Mouse (Mus musculus): ENCODE measurements at regions not wholly inside any gene's neighbourhood (a gene's known extent, or its start where the extent isn't known, plus 50 kb on each side); places are given as distances from the start of the nearest gene placed in this dataset.

DNA sequence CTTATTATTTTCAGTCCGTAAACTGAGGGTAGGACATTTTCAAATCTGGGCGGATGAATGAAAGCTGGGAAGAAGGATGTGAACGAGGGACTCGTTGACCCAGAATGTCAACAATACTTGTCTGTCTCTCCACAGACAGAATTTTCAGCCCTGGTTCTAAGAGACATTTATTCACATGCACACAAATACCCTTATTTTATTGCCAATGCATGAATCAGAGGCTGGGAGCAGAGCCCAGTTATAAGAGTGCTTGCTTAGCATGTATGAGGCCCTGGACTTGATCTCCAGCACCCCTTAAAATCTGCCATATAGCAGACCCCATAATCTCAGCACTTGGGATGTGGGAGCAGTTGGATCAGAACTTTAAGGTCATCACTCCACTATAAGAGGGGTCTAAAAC lies 384.8 kb upstream of the Mpdz start:
- Histone ChIP-seq H3K4me3 (ENCODE audit: insufficient read depth, low read depth, low read length) (no peak overlapping the region), H3K4me1 (ENCODE audit: control insufficient read depth, insufficient read depth, low read length) (no peaks in the 10 kb centered on the region), H3K27ac (ENCODE audit: insufficient read depth, low read depth, low read length) (no peak overlapping the region)
- WGBS: 74% methylated on average over 4 of the region's 4 CpGs
- TF ChIP-seq POLR2A (IDR thresholded peaks at IDR 0.05; ENCODE audit: insufficient read depth, low read depth, low read length) (no peak), CTCF (IDR thresholded peaks at IDR 0.05; ENCODE audit: insufficient read depth, low read depth, low read length) (no peak)

DNA sequence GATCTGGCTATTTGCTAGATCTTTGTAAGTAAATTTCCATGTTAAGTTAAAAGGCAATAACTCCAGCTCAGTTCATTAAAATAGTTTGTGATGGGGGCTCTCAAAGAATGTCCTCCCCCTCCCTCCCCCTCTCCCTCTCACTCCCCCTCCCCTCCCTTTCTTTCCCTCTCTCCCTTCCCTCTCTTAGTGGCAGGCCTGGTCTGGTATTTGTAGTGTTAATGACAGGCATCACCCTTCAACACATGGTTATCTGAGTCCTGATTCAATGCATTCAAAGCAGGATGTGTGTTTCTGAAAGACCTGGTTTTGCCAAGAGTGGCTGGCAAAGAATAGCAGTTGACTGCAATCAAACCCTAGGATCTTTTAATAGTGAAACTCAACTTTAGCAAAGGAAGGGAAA lies 383.4 kb upstream of the Mpdz start:
- TF ChIP-seq CTCF (IDR thresholded peaks at IDR 0.05; ENCODE audit: insufficient read depth, low read depth, low read length) (no peak), POLR2A (IDR thresholded peaks at IDR 0.05; ENCODE audit: insufficient read depth, low read depth, low read length) (no peak)

DNA sequence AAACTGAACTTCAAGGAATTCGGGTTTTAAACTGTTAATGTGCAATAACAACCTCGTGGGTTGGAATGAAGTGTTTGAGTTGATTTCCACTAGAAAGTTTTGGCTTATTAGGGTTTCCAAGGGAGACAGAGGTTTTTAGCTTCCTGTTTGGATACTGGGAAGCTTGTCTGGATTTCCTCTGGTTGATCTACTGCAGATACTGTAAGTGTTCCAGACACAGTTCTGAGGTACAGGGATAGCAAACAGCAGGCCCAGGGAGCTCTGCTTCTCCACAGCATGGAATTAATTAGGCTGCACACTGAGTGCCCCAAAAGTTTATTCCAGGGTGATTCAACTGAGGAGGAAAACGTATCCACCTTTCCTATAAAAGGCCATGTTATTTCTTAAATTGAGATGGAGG lies 381.0 kb upstream of the Mpdz start:
- H3K4me3 ChIP-seq (ENCODE audit: insufficient read depth, low read depth, low read length): no peak overlapping the region
- WGBS: 68% methylated on average over 3 of the region's 3 CpGs
- no peaks in the 10 kb centered on the region for H3K4me1 ChIP-seq (ENCODE audit: control insufficient read depth, insufficient read depth, low read length)
- TF ChIP-seq POLR2A (IDR thresholded peaks at IDR 0.05; ENCODE audit: insufficient read depth, low read depth, low read length) (no peak), CTCF (IDR thresholded peaks at IDR 0.05; ENCODE audit: insufficient read depth, low read depth, low read length) (no peak)
- no peak overlapping the region for H3K27ac ChIP-seq (ENCODE audit: insufficient read depth, low read depth, low read length)

More for the DNA sequence above, 383.4 kb upstream of the Mpdz start:
- no peaks in the 10 kb centered on the region for H3K4me1 ChIP-seq (ENCODE audit: control insufficient read depth, insufficient read depth, low read length)
- H3K27ac ChIP-seq (ENCODE audit: insufficient read depth, low read depth, low read length): no peak overlapping the region
- no peak overlapping the region for H3K4me3 ChIP-seq (ENCODE audit: insufficient read depth, low read depth, low read length)

DNA sequence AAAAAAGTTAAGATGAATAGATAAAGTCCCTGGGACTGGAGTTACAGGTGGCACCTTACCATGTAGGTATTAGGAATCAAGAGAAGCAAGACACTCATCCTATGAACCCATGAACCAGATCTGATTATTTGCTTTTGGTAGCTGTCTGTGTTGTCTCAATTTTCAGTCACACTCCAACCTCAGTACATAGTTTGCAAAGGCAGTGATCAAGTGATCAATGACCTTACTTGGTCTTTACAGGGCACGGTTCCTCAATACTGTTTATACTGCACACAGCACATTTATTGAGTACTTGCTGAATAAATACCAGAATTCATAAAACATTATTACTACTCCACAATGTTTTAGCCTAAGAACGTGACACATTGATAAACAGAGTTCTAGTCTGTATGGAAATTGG lies 346.7 kb upstream of the Mpdz start:
- TF ChIP-seq POLR2A (IDR thresholded peaks at IDR 0.05; ENCODE audit: insufficient read depth, low read depth, low read length) (no peak), CTCF (IDR thresholded peaks at IDR 0.05; ENCODE audit: insufficient read depth, low read depth, low read length) (no peak)
- 95% methylated on average over 2 of the region's 2 CpGs for WGBS
- Histone ChIP-seq H3K4me3 (ENCODE audit: insufficient read depth, low read depth, low read length) (no peak overlapping the region), H3K4me1 (ENCODE audit: control insufficient read depth, insufficient read depth, low read length) (no peaks in the 10 kb centered on the region), H3K27ac (ENCODE audit: insufficient read depth, low read depth, low read length) (no peak overlapping the region)

DNA sequence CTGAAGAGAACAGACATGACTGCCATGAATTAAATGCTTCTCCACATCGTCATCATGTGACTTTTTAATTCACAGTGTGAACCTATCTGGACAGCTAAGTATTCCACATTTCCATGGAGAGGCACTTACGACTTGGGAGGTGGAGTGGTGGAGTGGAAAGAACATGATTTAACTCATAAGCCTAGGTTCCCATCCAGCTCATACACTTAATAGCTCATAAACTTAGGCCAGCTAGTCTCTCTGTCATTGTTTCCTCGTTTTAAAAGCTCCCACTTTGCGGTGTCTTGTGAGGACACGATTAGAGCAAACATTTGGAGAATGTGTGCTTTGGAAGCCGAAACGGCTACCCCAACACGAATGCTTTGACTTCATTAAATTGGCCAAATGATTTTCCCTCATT lies 346.0 kb upstream of the Mpdz start:
- no peak overlapping the region for H3K27ac ChIP-seq (ENCODE audit: insufficient read depth, low read depth, low read length)
- TF ChIP-seq POLR2A (IDR thresholded peaks at IDR 0.05; ENCODE audit: insufficient read depth, low read depth, low read length) (no peak), CTCF (IDR thresholded peaks at IDR 0.05; ENCODE audit: insufficient read depth, low read depth, low read length) (no peak)
- WGBS: 73% methylated on average over 8 of the region's 8 CpGs
- no peaks in the 10 kb centered on the region for H3K4me1 ChIP-seq (ENCODE audit: control insufficient read depth, insufficient read depth, low read length)
- H3K4me3 ChIP-seq (ENCODE audit: insufficient read depth, low read depth, low read length): no peak overlapping the region

DNA sequence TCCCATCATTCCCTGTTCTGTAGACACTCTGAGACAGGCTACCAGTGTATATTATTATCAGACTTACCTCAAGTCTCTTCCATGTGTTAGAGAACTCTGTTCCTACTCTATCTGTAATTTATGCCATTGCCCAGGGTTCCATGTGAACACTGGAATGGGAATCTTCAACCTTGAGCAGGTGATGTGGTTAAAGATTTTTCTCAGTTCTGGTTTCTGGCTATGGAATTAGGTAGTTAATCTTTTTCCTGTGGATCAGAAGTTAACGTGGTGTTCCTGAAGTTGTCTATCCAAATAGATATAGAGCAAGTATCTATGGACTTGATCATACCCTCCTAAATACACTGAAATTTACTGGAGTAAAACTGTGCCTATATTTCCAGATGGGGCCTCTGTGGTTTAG lies 339.4 kb upstream of the Mpdz start:
- no peak overlapping the region for H3K4me3 ChIP-seq (ENCODE audit: insufficient read depth, low read depth, low read length)
- H3K27ac ChIP-seq (ENCODE audit: insufficient read depth, low read depth, low read length): no peak overlapping the region
- H3K4me1 ChIP-seq (ENCODE audit: control insufficient read depth, insufficient read depth, low read length): no peaks in the 10 kb centered on the region
- TF ChIP-seq CTCF (IDR thresholded peaks at IDR 0.05; ENCODE audit: insufficient read depth, low read depth, low read length): no peak
- TF ChIP-seq POLR2A (IDR thresholded peaks at IDR 0.05; ENCODE audit: insufficient read depth, low read depth, low read length): no peak
- 95% methylated on average over 1 of the region's 1 CpGs for WGBS

DNA sequence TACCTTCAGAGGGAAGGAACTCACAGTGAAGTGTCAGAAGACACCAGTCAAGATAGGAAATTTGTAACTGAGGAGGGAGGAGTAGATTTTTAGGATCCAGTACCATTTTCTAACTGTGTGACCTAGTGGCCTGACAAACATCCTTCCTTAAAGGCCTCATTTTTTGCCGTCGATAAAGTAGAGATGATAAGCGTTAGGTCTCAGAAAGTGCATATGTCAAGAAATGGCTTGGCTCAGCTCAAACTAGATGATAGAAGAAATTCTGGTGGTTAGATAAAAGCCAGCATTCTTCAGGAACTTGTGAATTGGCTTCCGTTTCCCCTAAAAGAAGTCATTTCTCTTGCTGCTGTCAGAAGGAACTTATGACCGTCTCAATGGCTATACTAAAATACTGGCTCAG lies 324.1 kb upstream of the Mpdz start:
- WGBS: 95% methylated on average over 5 of the region's 5 CpGs
- no peak for TF ChIP-seq CTCF (IDR thresholded peaks at IDR 0.05; ENCODE audit: insufficient read depth, low read depth, low read length)
- TF ChIP-seq POLR2A (IDR thresholded peaks at IDR 0.05; ENCODE audit: insufficient read depth, low read depth, low read length): no peak
- Histone ChIP-seq H3K4me3 (ENCODE audit: insufficient read depth, low read depth, low read length) (no peak overlapping the region), H3K27ac (ENCODE audit: insufficient read depth, low read depth, low read length) (no peak overlapping the region), H3K4me1 (ENCODE audit: control insufficient read depth, insufficient read depth, low read length) (peaks cover 8% of the 10 kb centered on the region; the same call in 1 of the 2 replicates)

DNA sequence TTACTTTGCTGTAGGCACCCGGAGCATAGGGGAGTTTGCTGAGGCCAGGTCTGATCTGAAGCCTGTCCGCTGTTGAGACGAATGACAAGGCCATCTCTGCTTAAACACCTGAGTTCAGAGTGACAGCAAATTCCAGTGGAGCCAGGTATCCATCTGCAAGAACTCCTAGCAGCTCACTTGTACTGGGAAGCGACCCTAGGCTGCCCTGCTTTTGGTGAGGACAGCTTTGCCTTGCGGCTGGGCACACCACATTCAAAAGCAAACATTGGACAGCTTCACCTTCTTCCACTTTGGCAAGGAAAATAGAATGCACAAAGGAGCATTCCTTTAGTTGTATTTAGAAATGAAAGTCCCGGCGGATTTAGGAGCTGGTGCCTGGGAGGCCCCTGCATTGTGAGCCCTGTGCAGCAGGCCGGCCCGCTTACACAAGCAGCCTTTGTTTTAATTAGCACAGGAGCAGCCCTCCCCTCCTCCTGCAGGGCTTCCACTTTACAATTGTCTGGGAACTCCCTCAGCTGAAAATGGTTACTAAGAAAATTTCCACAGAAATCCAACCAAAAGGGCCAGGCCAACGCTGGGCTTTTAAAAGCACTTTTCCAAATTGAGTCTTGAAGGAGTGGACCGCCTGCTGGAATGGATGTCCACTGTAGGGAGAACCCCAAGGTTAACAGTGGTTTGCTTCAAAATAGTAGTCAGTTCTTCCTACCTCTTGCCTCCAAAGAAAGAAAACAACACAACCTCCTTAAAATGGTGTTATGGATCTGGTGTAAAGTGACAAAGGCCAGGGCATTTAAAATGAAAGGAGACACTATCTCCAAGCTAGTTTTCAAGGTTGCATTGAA lies 321.6 kb upstream of the Mpdz start:
- Histone ChIP-seq H3K4me3 (ENCODE audit: insufficient read depth, low read depth, low read length) (no peak overlapping the region), H3K4me1 (ENCODE audit: control insufficient read depth, insufficient read depth, low read length) (peaks cover 8% of the 10 kb centered on the region; the same call in 1 of the 2 replicates), H3K27ac (ENCODE audit: insufficient read depth, low read depth, low read length) (0 out of 2 replicates have a peak overlapping the region, but pooled peaks have one; percentile 12)
- TF ChIP-seq CTCF (IDR thresholded peaks at IDR 0.05; ENCODE audit: insufficient read depth, low read depth, low read length) (no peak), POLR2A (IDR thresholded peaks at IDR 0.05; ENCODE audit: insufficient read depth, low read depth, low read length) (no peak)
- 49% methylated on average over 11 of the region's 11 CpGs for WGBS

DNA sequence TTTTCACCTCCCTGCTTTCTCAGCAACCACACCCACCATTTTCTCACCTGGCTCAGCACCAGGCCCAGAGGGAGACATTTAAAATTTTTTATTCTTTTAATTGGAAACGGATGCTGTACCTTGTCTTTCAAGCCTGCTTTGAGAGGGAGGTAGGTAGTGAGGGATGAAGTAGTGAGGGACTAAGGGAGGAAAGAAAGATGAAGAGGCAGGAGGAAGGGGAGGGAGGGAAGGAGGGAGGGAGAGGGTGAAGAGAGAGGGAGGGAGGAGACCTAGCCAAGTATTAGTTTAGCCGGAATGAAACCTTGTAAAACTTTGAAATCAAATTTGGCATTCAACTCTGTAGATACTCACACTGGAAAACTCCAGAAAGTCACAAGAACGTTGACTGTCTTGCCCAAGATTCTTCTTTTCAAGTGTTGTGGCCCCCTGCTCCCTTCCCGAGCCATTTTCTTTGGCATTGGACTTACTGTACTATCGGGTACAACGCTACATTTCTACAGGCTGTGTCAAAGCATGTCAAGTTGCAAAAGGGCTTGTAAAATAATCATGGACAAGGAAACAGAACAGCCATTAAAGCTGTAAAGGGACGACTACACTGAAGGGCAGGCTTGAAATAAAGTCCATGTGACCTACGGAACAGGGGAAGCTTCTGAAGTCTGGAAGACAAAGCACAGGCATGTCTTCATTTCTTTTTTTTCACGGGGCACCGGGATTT lies 320.9 kb upstream of the Mpdz start:
- TF ChIP-seq POLR2A (IDR thresholded peaks at IDR 0.05; ENCODE audit: insufficient read depth, low read depth, low read length) (no peak), CTCF (IDR thresholded peaks at IDR 0.05; ENCODE audit: insufficient read depth, low read depth, low read length) (no peak)
- H3K4me1 ChIP-seq (ENCODE audit: control insufficient read depth, insufficient read depth, low read length): peaks cover 8% of the 10 kb centered on the region; the same call in 1 of the 2 replicates
- 55% methylated on average over 10 of the region's 10 CpGs for WGBS
- 0 out of 2 replicates have a peak overlapping the region, but pooled peaks have one; percentile 12 for H3K27ac ChIP-seq (ENCODE audit: insufficient read depth, low read depth, low read length)
- H3K4me3 ChIP-seq (ENCODE audit: insufficient read depth, low read depth, low read length): no peak overlapping the region

Measured in olfactory bulb, adult 2 months (tissue).